Mouse (Mus musculus): ENCODE data around the gene Cxcl2. TPM values are rescaled to one million over a fixed set of nuclear protein-coding genes. Genes with fewer than 3 reads are reported as not detected.

Gene Cxcl2
- polyA plus RNA-seq, 1 experiment from 2014 or later, result not detected

DNA sequence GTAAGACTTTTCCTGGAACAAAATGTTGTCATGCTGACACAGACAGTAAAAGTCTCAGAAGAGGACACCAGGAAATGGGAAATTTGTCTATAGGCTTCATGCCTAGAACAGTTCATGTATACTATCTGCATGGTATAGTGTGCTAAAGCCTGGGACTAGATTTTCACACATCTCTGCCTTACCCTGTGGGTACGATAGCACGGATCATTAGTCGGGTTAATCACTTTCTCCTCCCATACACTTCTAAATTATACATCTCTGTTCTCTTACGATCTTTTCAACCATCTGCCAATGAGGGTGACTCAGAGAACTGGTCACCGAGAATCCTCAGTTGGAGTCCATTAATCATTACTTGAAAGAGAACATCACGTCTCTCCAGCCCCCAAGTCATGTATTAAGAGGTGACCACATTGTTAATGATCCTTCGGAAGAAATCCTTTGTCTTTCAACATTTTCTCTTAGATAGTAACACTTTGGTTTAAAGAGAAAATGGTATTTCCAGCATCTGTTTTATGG lies 23.3 kb upstream of the Cxcl2 start:
- no peaks in the 10 kb centered on the region for H3K36me3 ChIP-seq
- H3K4me1 ChIP-seq, result no peaks in the 10 kb centered on the region
- no peaks in the 10 kb centered on the region for H3K9me3 ChIP-seq (replicated peaks)
- ATAC-seq (ENCODE audit: low FRiP score), result no peak
- H3K4me2 ChIP-seq (replicated peaks), result no peak overlapping the region
- no peak overlapping the region for H3K4me3 ChIP-seq
- no peaks in the 10 kb centered on the region for H3K27me3 ChIP-seq
- no peak overlapping the region for H3K27ac ChIP-seq
- WGBS, result 58% methylated on average over 7 of the region's 7 CpGs
- H3K9ac ChIP-seq, result no peak overlapping the region

DNA sequence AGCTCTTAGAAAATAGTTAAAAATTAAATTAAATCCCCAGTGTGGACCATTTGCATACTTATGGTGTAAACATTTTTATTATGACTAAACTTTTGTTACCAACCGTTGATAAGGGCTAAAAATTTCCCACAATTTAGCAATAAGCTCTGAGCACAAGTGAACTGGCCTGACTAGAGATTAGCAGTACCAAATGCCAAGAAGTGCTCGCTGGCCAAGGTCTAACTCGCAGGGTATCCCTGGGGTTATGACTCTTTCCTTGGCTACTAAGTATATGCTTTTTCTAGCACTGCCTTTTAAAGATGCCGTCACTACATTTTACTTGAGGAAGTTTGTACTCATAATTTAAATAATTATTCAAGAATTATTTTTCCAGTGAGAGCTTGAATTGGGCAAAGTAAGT lies 22.6 kb upstream of the Cxcl2 start:
- Histone ChIP-seq H3K4me3 (no peak overlapping the region), H3K9ac (no peak overlapping the region), H3K27me3 (no peaks in the 10 kb centered on the region), H3K9me3 (replicated peaks) (no peaks in the 10 kb centered on the region), H3K4me2 (replicated peaks) (no peak overlapping the region), H3K36me3 (no peaks in the 10 kb centered on the region), H3K27ac (no peak overlapping the region), H3K4me1 (no peaks in the 10 kb centered on the region)
- no peak for ATAC-seq (ENCODE audit: low FRiP score)
- WGBS, result 91% methylated on average over 4 of the region's 4 CpGs

DNA sequence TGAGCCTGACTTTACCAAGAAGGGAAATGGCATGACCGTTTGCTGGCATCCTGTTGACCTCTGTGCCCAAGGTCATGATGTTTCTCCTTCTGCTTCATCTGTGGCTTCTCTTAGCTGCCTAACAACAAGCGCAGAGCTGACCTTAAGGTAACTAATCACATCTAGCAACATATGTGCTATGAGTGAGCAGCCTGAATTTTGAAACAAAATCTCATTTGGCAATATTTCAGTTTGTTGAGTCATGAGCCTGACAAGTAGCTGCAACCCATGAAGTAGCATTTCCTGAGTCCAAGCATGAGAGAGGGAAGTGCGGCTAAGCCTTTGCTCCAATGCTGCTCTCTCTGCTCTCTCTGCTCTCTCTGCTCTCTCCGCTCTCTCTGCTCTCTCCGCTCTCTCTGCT lies 22.0 kb upstream of the Cxcl2 start:
- H3K27me3 ChIP-seq, result no peaks in the 10 kb centered on the region
- no peak overlapping the region for H3K4me2 ChIP-seq (replicated peaks)
- H3K27ac ChIP-seq, result no peak overlapping the region
- no peak overlapping the region for H3K4me3 ChIP-seq
- 94% methylated on average over 5 of the region's 5 CpGs for WGBS
- H3K9ac ChIP-seq, result no peak overlapping the region
- H3K36me3 ChIP-seq, result no peaks in the 10 kb centered on the region
- no peak for ATAC-seq (ENCODE audit: low FRiP score)
- H3K4me1 ChIP-seq, result no peaks in the 10 kb centered on the region
- no peaks in the 10 kb centered on the region for H3K9me3 ChIP-seq (replicated peaks)

DNA sequence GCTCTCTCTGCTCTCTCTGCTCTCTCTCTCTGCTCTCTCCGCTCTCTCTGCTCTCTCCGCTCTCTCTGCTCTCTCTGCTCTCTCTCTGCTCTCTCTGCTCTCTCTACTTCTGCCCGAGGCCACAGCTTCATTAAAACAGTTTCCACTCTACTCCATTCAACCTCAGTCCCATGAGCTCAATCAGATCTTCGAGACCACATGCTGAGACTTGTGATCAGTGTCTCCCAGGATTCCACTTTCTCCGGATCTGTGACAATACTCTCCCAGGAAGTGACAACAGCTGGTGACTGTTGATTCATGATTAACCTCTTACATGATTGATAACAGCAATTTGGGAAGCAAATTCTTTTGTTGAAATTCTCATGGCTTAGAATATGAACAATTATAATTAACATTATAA lies 21.5 kb upstream of the Cxcl2 start:
- Histone ChIP-seq H3K4me3 (no peak overlapping the region), H3K4me1 (no peaks in the 10 kb centered on the region), H3K9me3 (replicated peaks) (no peaks in the 10 kb centered on the region), H3K36me3 (no peaks in the 10 kb centered on the region), H3K9ac (no peak overlapping the region), H3K4me2 (replicated peaks) (no peak overlapping the region), H3K27ac (no peak overlapping the region), H3K27me3 (no peaks in the 10 kb centered on the region)
- 75% methylated on average over 5 of the region's 5 CpGs for WGBS
- ATAC-seq (ENCODE audit: low FRiP score), result no peak

DNA sequence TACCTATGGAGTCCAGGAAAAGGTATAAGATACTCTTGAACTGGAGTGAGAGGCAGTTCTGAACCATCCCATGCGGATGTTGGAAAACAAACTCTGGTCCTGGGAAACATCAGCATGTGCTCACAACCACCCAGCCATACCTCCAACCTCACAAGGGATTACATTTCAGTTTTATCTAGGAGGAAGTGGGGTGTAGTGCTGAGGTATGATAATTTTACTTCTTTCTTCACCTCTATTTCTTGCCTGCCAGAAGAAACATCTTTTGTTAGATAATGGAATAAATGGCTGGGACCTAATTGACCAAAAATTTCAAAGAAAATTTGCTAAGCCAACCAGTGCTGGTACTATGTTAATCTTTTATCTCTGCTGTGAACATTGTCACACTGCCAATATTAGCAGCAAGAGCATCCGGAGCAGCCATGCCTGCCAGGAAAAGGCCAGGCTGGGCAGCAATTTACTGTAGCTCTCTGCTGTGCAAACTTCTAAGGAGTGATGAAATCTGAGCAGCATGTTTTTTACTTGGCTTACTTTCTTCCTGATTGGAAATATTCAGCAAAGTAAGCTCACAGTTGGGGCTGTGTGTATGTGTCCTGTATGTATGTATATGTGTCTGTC lies 18.9 kb upstream of the Cxcl2 start:
- H3K4me3 ChIP-seq, result no peak overlapping the region
- H3K27me3 ChIP-seq, result 0 out of 2 replicates have a peak, but pooled peaks cover 4% of the 10 kb centered on the region
- H3K4me1 ChIP-seq, result no peaks in the 10 kb centered on the region
- H3K9me3 ChIP-seq (replicated peaks), result no peaks in the 10 kb centered on the region
- H3K27ac ChIP-seq, result no peak overlapping the region
- 67% methylated on average over 2 of the region's 2 CpGs for WGBS
- H3K9ac ChIP-seq, result no peak overlapping the region
- H3K36me3 ChIP-seq, result no peaks in the 10 kb centered on the region
- no peak overlapping the region for H3K4me2 ChIP-seq (replicated peaks)
- no peak for ATAC-seq (ENCODE audit: low FRiP score)

DNA sequence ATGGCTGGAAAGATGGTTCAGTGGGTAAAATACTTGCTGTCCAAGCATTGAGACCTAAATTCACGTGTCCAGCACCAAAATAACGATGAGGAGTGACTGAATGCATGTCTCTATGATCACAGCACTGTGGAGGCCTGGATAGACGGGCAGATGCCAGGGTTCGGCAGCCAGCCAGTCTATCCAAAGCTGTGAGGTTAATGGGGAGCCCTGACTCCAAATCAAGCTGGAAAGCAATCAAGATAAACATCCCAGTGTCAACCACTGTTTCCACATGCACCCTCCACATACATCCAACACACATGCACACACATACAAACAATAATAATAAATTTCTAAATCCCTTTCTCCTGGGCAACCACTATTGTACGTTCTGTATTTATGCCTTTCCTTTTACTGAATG lies 15.0 kb upstream of the Cxcl2 start:
- H3K27me3 ChIP-seq, result peaks cover 10% of the 10 kb centered on the region
- WGBS, result 75% methylated on average over 5 of the region's 5 CpGs
- ATAC-seq (ENCODE audit: low FRiP score), result no peak
- H3K4me3 ChIP-seq, result no peak overlapping the region
- no peak overlapping the region for H3K4me2 ChIP-seq (replicated peaks)
- H3K9me3 ChIP-seq (replicated peaks), result no peaks in the 10 kb centered on the region
- peaks cover 11% of the 10 kb centered on the region for H3K4me1 ChIP-seq
- no peak overlapping the region for H3K27ac ChIP-seq
- no peaks in the 10 kb centered on the region for H3K36me3 ChIP-seq
- H3K9ac ChIP-seq, result no peak overlapping the region

DNA sequence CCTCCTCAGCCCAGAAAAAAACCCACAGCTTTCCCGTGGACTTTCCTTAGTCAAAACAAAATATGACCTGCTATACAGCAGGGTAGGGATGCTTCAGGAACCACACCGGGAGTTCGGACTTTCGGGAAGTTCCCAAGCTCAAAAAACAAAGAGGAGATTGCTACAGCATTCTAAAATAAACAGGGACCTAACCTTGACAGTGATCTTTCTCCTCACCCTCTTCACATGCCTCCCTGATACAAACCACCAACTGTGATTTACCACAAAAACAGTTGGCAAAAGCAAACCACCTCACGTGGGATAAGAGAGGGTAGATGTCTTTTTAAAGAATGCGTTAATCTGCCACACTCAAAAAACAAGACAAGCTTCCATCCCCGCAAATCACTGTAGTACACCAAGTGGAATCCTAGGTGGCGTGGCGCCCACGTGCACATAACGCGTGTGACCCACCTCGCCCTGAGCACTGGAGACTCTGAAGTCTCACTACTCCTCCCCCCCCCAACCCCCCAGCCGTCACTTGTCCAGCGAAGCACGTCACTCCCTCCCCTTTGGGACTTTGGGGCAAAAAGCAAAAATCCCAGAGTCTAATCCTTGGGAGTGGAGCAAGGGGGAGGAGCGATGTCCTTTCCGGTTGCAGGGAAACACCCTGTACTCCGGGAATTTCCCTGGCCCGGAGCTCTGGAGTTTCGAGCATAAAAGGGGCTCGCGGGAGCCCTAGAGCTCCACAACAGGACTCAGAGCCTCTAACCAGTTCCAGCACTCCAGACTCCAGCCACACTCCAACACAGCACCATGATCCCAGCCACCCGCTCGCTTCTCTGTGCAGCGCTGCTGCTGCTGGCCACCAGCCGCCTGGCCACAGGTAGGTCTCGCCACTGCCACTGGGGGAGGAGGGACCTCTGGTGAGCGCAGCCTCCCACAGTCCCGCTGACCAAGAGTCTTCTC lies 12.9 kb upstream of the Cxcl2 start, which contains the start of gene Cxcl1:
TSS of gene Cxcl1 (plus strand) at position 723 of the 945 bp plus-strand sequence.
- peak within 1 kb of the TSS; percentile 51 for H3K9ac ChIP-seq

DNA sequence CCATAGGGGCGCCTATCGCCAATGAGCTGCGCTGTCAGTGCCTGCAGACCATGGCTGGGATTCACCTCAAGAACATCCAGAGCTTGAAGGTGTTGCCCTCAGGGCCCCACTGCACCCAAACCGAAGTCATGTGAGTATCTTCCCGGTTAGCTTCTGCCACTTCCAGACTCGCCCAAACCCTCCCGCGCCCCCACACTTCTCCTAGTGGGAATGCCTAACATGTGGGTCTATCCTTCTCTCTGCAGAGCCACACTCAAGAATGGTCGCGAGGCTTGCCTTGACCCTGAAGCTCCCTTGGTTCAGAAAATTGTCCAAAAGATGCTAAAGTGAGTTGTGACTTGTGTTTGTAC lies 12.2 kb upstream of the Cxcl2 start:
- Histone ChIP-seq H3K36me3 (no peaks in the 10 kb centered on the region), H3K4me1 (peaks cover 11% of the 10 kb centered on the region), H3K4me3 (peak overlapping the region; percentile 38), H3K9ac (peak overlapping the region; percentile 51), H3K9me3 (replicated peaks) (no peaks in the 10 kb centered on the region), H3K27ac (no peak overlapping the region), H3K27me3 (peaks cover 10% of the 10 kb centered on the region), H3K4me2 (replicated peaks) (peak overlapping the region; percentile 80)
- ATAC-seq (ENCODE audit: low FRiP score), result no peak
- WGBS, result 33% methylated on average over 10 of the region's 10 CpGs

More for the DNA sequence above, 12.9 kb upstream of the Cxcl2 start, which contains the start of gene Cxcl1:
- H3K4me3 ChIP-seq, result peak within 1 kb of the TSS; percentile 38
- no peaks in the 10 kb centered on the region for H3K36me3 ChIP-seq
- ATAC-seq (ENCODE audit: low FRiP score), result peak; percentile 87
- H3K4me1 ChIP-seq, result peaks cover 11% of the 10 kb centered on the region
- no peaks in the 10 kb centered on the region for H3K9me3 ChIP-seq (replicated peaks)
- peak within 1 kb of the TSS; percentile 80 for H3K4me2 ChIP-seq (replicated peaks)
- 8% methylated on average over 30 of the region's 30 CpGs for WGBS
- peaks cover 10% of the 10 kb centered on the region for H3K27me3 ChIP-seq
- no peak within 1 kb of the TSS for H3K27ac ChIP-seq

DNA sequence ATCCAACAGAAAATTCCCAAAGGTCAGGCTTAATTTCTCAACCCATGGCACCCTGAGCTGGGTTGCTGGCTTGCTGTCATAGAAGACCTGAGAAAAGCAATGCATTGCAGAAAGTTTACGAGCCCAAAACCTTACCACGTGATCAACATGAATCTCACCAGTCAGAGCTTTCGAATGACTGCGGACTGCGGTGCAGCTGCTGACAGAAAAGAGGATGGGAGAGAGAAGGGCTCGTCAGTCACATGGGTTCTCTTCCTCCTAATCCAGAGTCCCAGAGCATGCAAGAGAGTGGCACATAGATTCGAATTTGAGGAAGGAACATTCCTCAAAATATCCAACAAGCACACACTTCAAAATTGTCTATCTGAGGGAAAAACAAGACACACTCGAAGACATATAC lies 9.4 kb upstream of the Cxcl2 start:
- Histone ChIP-seq H3K36me3 (no peaks in the 10 kb centered on the region), H3K4me2 (replicated peaks) (no peak overlapping the region), H3K4me1 (peaks cover 11% of the 10 kb centered on the region), H3K27ac (no peak overlapping the region), H3K9me3 (replicated peaks) (no peaks in the 10 kb centered on the region), H3K4me3 (no peak overlapping the region), H3K9ac (no peak overlapping the region), H3K27me3 (peaks cover 8% of the 10 kb centered on the region)
- ATAC-seq (ENCODE audit: low FRiP score), result no peak
- 71% methylated on average over 8 of the region's 8 CpGs for WGBS

DNA sequence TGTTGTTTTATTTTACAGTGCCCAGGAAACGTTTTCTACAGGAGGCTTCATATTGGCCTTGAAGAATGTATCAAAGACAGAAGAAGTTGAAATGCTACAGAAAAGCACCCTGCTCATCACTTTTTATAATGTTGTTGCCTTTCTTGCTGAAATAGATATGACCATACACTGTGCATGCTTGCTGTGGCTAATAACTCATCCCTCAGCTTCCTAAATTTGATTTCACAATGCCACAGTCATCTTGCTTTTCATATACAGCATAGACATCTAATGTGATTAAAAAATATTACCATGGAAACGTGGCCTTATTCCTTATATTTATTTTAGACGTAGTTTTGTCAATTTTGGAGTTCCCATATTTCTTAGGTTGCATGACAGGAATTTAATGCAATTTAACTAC lies 6.2 kb upstream of the Cxcl2 start:
- WGBS, result 76% methylated on average over 3 of the region's 3 CpGs

DNA sequence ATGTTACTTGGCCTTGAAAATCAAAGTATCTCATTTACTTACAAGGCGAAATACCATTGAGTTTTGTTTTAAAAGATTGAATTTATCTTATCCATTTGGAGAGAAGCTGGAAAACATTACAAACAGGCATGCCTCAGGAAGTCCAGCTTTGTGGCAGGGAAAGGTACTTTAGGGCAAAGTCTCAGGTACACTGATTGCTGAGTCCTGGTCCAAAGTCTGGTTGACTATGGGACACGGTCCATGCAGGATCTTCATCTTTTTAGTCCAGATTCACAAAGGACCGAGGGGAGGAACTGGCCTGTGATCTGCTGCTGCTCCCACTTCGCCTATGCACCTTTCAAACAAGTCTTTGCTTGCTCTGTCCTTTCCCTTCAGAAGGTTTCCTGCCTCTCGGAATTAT lies 4.4 kb upstream of the Cxcl2 start:
- H3K4me2 ChIP-seq (replicated peaks), result no peak overlapping the region
- H3K4me1 ChIP-seq, result peaks cover 6% of the 10 kb centered on the region
- H3K9me3 ChIP-seq (replicated peaks), result no peaks in the 10 kb centered on the region
- H3K36me3 ChIP-seq, result no peaks in the 10 kb centered on the region
- H3K27me3 ChIP-seq, result peaks cover 11% of the 10 kb centered on the region
- H3K4me3 ChIP-seq, result no peak overlapping the region
- 88% methylated on average over 5 of the region's 5 CpGs for WGBS
- H3K9ac ChIP-seq, result no peak overlapping the region
- H3K27ac ChIP-seq, result no peak overlapping the region
- no peak for ATAC-seq (ENCODE audit: low FRiP score)

More for the DNA sequence above, 6.2 kb upstream of the Cxcl2 start:
- Histone ChIP-seq H3K36me3 (no peaks in the 10 kb centered on the region), H3K4me3 (no peak overlapping the region), H3K27me3 (no peaks in the 10 kb centered on the region), H3K4me2 (replicated peaks) (no peak overlapping the region), H3K4me1 (no peaks in the 10 kb centered on the region), H3K9me3 (replicated peaks) (no peaks in the 10 kb centered on the region), H3K9ac (no peak overlapping the region), H3K27ac (no peak overlapping the region)
- no peak for ATAC-seq (ENCODE audit: low FRiP score)

DNA sequence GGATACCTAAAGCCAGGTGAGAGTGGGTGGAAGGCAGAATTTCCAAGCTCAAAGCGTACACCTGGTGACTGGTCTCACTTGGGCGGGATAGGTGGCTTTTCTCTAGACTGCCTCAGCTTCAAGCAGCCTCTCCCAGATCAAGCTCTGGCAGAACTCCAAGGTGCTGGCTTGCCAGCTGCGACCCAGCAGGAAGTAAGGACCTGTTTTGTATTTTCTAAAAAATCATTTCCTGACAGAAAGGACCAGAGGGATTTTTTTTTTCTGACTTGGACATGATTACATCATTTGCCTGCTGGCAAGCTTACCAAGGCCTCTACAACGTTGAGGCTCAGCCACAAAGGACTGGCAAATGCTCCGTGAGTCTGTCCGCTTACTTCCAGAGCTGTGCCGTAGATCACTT lies 3.5 kb upstream of the Cxcl2 start:
- 58% methylated on average over 7 of the region's 7 CpGs for WGBS
- no peak for ATAC-seq (ENCODE audit: low FRiP score)
- peaks cover 6% of the 10 kb centered on the region for H3K4me1 ChIP-seq

More for the DNA sequence above, 3.5 kb upstream of the Cxcl2 start:
- Histone ChIP-seq H3K36me3 (no peaks in the 10 kb centered on the region), H3K9ac (no peak overlapping the region), H3K4me2 (replicated peaks) (no peak overlapping the region), H3K27me3 (peaks cover 17% of the 10 kb centered on the region), H3K4me3 (no peak overlapping the region), H3K9me3 (replicated peaks) (no peaks in the 10 kb centered on the region), H3K27ac (no peak overlapping the region)

All from hindbrain, embryonic 12.5 days (tissue).